Mouse (Mus musculus) ES-Bruce4 (cell line): ENCODE measurements around the gene Hdac4. TPM values are rescaled to one million over a fixed set of nuclear protein-coding genes. Genes with fewer than 3 reads are reported as not detected.

ENCODE experiments used
- H3K27ac ChIP-seq: 2 replicates; pipeline ENCODE4 v1.5.1; 2012; ENCODE audit warnings: low read length, inconsistent platforms; ENCODE audit not compliant: insufficient read depth
- H3K27me3 ChIP-seq: 2 replicates; pipeline ENCODE4 v1.6.1; 2012; ENCODE audit warnings: mild to moderate bottlenecking, low read length, inconsistent platforms; ENCODE audit not compliant: control insufficient read depth, poor library complexity, insufficient read depth, severe bottlenecking
- H3K36me3 ChIP-seq: 2 replicates; pipeline ENCODE4 v1.6.1; 2012; ENCODE audit warnings: inconsistent platforms, mild to moderate bottlenecking, low read length, moderate library complexity; ENCODE audit not compliant: control insufficient read depth, poor library complexity, insufficient read depth, severe bottlenecking
- H3K4me1 ChIP-seq: one replicate; pipeline ENCODE4 v1.8.1; 2011; ENCODE audit warnings: low read length; ENCODE audit not compliant: control insufficient read depth, insufficient read depth
- H3K4me3 ChIP-seq: 2 replicates; pipeline ENCODE4 v1.5.1; 2011; ENCODE audit warnings: low read depth, mild to moderate bottlenecking, low read length
- H3K9ac ChIP-seq: 2 replicates; pipeline ENCODE4 v1.6.1; 2012; ENCODE audit warnings: low read depth, mild to moderate bottlenecking, inconsistent platforms; ENCODE audit not compliant: poor library complexity, severe bottlenecking
- H3K9me3 ChIP-seq: replicated peaks from 2 replicates; pipeline ENCODE4 v1.6.1; 2012; ENCODE audit warnings: mild to moderate bottlenecking, low read length, inconsistent platforms; ENCODE audit not compliant: control insufficient read depth, poor library complexity, insufficient read depth, severe bottlenecking
- CTCF ChIP-seq: IDR thresholded peaks from one replicate; pipeline ENCODE4 v1.8.1; 2011; ENCODE audit warnings: low read depth, low read length
- EP300 ChIP-seq: IDR thresholded peaks from 2 replicates; pipeline ENCODE4 v1.6.1; 2011; ENCODE audit warnings: low read depth, low read length; ENCODE audit not compliant: insufficient read depth
- POLR2A ChIP-seq: IDR thresholded peaks from one replicate; pipeline ENCODE4 v1.8.1; 2011; ENCODE audit warnings: low read length; ENCODE audit not compliant: insufficient read depth
- polyA plus RNA-seq: library from polyadenylated mRNA; stranded (reverse); fragments of >200 nt; gene quantifications from 2 replicates; pipeline ENCODE4 v1.2.4, GENCODE M21; 2011; ENCODE audit warnings: low read depth; ENCODE audit not compliant: missing spikeins, insufficient read depth, insufficient read length

The Hdac4 gene
- polyA plus RNA-seq, 1 experiment, result 27.5 TPM

GRCm38 (mm10) chr1:92174898-92175255, 20.6 kb downstream of the Hdac4 start:
- Histone ChIP-seq H3K27ac (no peak overlapping the region), H3K27me3 (no peaks in the 10 kb centered on the region), H3K9me3 (no peaks in the 10 kb centered on the region), H3K9ac (no peak overlapping the region), H3K36me3 (no peaks in the 10 kb centered on the region), H3K4me1 (no peaks in the 10 kb centered on the region), H3K4me3 (no peak overlapping the region)
- no peak for TF ChIP-seq EP300
- no peak for TF ChIP-seq CTCF
- TF ChIP-seq POLR2A, result no peak

- no peak overlapping the region for H3K9ac ChIP-seq
- no peaks in the 10 kb centered on the region for H3K27me3 ChIP-seq
- H3K9me3 ChIP-seq, result no peaks in the 10 kb centered on the region
- H3K4me1 ChIP-seq, result peaks cover 2% of the 10 kb centered on the region
- no peak overlapping the region for H3K4me3 ChIP-seq
- no peak overlapping the region for H3K27ac ChIP-seq
- H3K36me3 ChIP-seq, result no peaks in the 10 kb centered on the region
- TF ChIP-seq EP300, result no peak
- TF ChIP-seq CTCF, result no peak
- TF ChIP-seq POLR2A, result no peak
Observed at GRCm38 (mm10) chr1:92174251-92174897, 21.1 kb downstream of the Hdac4 start.

GRCm38 (mm10) chr1:92170616-92171235, 24.8 kb downstream of the Hdac4 start:
- Histone ChIP-seq H3K27me3 (no peaks in the 10 kb centered on the region), H3K4me3 (no peak overlapping the region), H3K9me3 (no peaks in the 10 kb centered on the region), H3K27ac (no peak overlapping the region), H3K36me3 (no peaks in the 10 kb centered on the region), H3K9ac (no peak overlapping the region), H3K4me1 (peaks cover 6% of the 10 kb centered on the region)
- TF ChIP-seq POLR2A (no peak), CTCF (no peak), EP300 (no peak)

- H3K4me3 ChIP-seq, result no peak overlapping the region
- no peaks in the 10 kb centered on the region for H3K9me3 ChIP-seq
- H3K4me1 ChIP-seq, result peaks cover 12% of the 10 kb centered on the region
- no peak overlapping the region for H3K27ac ChIP-seq
- TF ChIP-seq CTCF (no peak), EP300 (no peak), POLR2A (no peak)
- no peaks in the 10 kb centered on the region for H3K36me3 ChIP-seq
- H3K27me3 ChIP-seq, result no peaks in the 10 kb centered on the region
- H3K9ac ChIP-seq, result no peak overlapping the region
Observed at GRCm38 (mm10) chr1:92169776-92170055, 25.8 kb downstream of the Hdac4 start.

- Histone ChIP-seq H3K4me3 (no peak overlapping the region), H3K36me3 (no peaks in the 10 kb centered on the region), H3K4me1 (peaks cover 15% of the 10 kb centered on the region), H3K27ac (no peak overlapping the region), H3K9ac (no peak overlapping the region), H3K9me3 (no peaks in the 10 kb centered on the region), H3K27me3 (no peaks in the 10 kb centered on the region)
- TF ChIP-seq EP300 (no peak), POLR2A (no peak), CTCF (no peak)
Observed at GRCm38 (mm10) chr1:92168900-92169775, 26.4 kb downstream of the Hdac4 start.

GRCm38 (mm10) chr1:92163932-92164331, 31.6 kb downstream of the Hdac4 start:
- TF ChIP-seq EP300, result no peak
- TF ChIP-seq POLR2A, result no peak
- no peak for TF ChIP-seq CTCF
- H3K4me3 ChIP-seq, result no peak overlapping the region
- H3K9ac ChIP-seq, result no peak overlapping the region
- H3K27ac ChIP-seq, result no peak overlapping the region
- H3K4me1 ChIP-seq, result peaks cover 13% of the 10 kb centered on the region
- no peaks in the 10 kb centered on the region for H3K27me3 ChIP-seq
- H3K36me3 ChIP-seq, result no peaks in the 10 kb centered on the region
- H3K9me3 ChIP-seq, result no peaks in the 10 kb centered on the region
